Mouse (Mus musculus): Measurements from ENCODE around the gene Adgrv1. TPM values are rescaled to one million over a fixed set of nuclear protein-coding genes. Genes with fewer than 3 reads are reported as not detected.

Adgrv1 gene
- total RNA-seq, 2 experiments from 2014 or later: not detected

GRCm38 (mm10) chr13:81351462-81352155 is 281.3 kb downstream of the Adgrv1 start:
- peak; percentile 60 for ATAC-seq (ENCODE audit: poor library complexity, severe bottlenecking)

GRCm38 (mm10) chr13:81347261-81347980 is 285.5 kb downstream of the Adgrv1 start:
- peak; percentile 66 for ATAC-seq (ENCODE audit: poor library complexity, severe bottlenecking)

GRCm38 (mm10) chr13:81342987-81343596 is 289.9 kb downstream of the Adgrv1 start:
- ATAC-seq (ENCODE audit: poor library complexity, severe bottlenecking): no peak

- no peak for ATAC-seq (ENCODE audit: poor library complexity, severe bottlenecking)
These were observed 297.7 kb downstream of the Adgrv1 start for GRCm38 (mm10) chr13:81335241-81335640.

- ATAC-seq (ENCODE audit: poor library complexity, severe bottlenecking): no peak
These were observed 300.9 kb downstream of the Adgrv1 start for GRCm38 (mm10) chr13:81332018-81332417.

GRCm38 (mm10) chr13:81329762-81330161 is 303.2 kb downstream of the Adgrv1 start:
- no peak for ATAC-seq (ENCODE audit: poor library complexity, severe bottlenecking)

GRCm38 (mm10) chr13:81328181-81328580 is 304.8 kb downstream of the Adgrv1 start:
- no peak for ATAC-seq (ENCODE audit: poor library complexity, severe bottlenecking)

GRCm38 (mm10) chr13:81325606-81326215 is 307.2 kb downstream of the Adgrv1 start:
- no peak for ATAC-seq (ENCODE audit: poor library complexity, severe bottlenecking)

- no peak for ATAC-seq (ENCODE audit: poor library complexity, severe bottlenecking)
These were observed 309.2 kb downstream of the Adgrv1 start for GRCm38 (mm10) chr13:81323546-81324316.

- no peak for ATAC-seq (ENCODE audit: poor library complexity, severe bottlenecking)
These were observed 316.4 kb downstream of the Adgrv1 start for GRCm38 (mm10) chr13:81316581-81316980.

- peak; percentile 49 for ATAC-seq (ENCODE audit: poor library complexity, severe bottlenecking)
These were observed 318.4 kb downstream of the Adgrv1 start for GRCm38 (mm10) chr13:81314306-81315120.

- no peak for ATAC-seq (ENCODE audit: poor library complexity, severe bottlenecking)
These were observed 320.8 kb downstream of the Adgrv1 start for GRCm38 (mm10) chr13:81312148-81312547.

GRCm38 (mm10) chr13:81300851-81301250 is 332.1 kb downstream of the Adgrv1 start:
- no peak for ATAC-seq (ENCODE audit: poor library complexity, severe bottlenecking)

- ATAC-seq (ENCODE audit: poor library complexity, severe bottlenecking): no peak
These were observed 338.8 kb downstream of the Adgrv1 start for GRCm38 (mm10) chr13:81294106-81294505.

GRCm38 (mm10) chr13:81282193-81282592 is 350.8 kb downstream of the Adgrv1 start:
- no peak for ATAC-seq (ENCODE audit: poor library complexity, severe bottlenecking)

GRCm38 (mm10) chr13:81280650-81281229 is 352.2 kb downstream of the Adgrv1 start:
- no peak for ATAC-seq (ENCODE audit: poor library complexity, severe bottlenecking)

GRCm38 (mm10) chr13:81279351-81279736 is 353.6 kb downstream of the Adgrv1 start:
- ATAC-seq (ENCODE audit: poor library complexity, severe bottlenecking): no peak

GRCm38 (mm10) chr13:81278669-81279350 is 354.1 kb downstream of the Adgrv1 start:
- no peak for ATAC-seq (ENCODE audit: poor library complexity, severe bottlenecking)

- ATAC-seq (ENCODE audit: poor library complexity, severe bottlenecking): no peak
These were observed 359.1 kb downstream of the Adgrv1 start for GRCm38 (mm10) chr13:81273837-81274236.
